8 mouse cellular contexts compared by ENCODE assay signal in genomic region chr11:62550727-62551225, GRCm38 (mm10). TPM values are rescaled to one million over a fixed set of nuclear protein-coding genes. Genes with fewer than 3 reads are reported as not detected.
DNase-seq lines count a peak whose midpoint lies in the region; ATAC-seq lines count a peak whose summit lies in the region.

Gene Ubb (plus strand): TSS chr11:62551171.

- H3K4me1 ChIP-seq in hindbrain, embryonic 14.5 days (replicated peaks; ENCODE audit: control insufficient read depth, insufficient read depth, low read length), result peaks cover 36% of the 10 kb centered on the region

- WGBS in hindbrain, embryonic 14.5 days, result under 1% methylated on average over 40 of the region's 40 CpGs

- H3K36me3 ChIP-seq in hindbrain, embryonic 14.5 days (replicated peaks; ENCODE audit: control insufficient read depth, insufficient read depth), result peaks cover 28% of the 10 kb centered on the region

- peak within 1 kb of the TSS; percentile 99 for H3K27ac ChIP-seq in hindbrain, embryonic 14.5 days

- peak; percentile 96 for ATAC-seq in hindbrain, embryonic 14.5 days (ENCODE audit: low FRiP score)

- H3K9ac ChIP-seq in hindbrain, embryonic 14.5 days, result peak within 1 kb of the TSS; percentile 96

- H3K4me3 ChIP-seq in hindbrain, embryonic 14.5 days (replicated peaks; ENCODE audit: low read length), result peak within 1 kb of the TSS; percentile 70

- no peaks in the 10 kb centered on the region for H3K27me3 ChIP-seq in hindbrain, embryonic 14.5 days (ENCODE audit: control insufficient read depth, insufficient read depth, low read length)

- peak; percentile 100 for DNase-seq in R1 (ENCODE audit: low read depth, low spot score)
- peak; percentile 98 to 99 for DNase-seq in cerebellum, postnatal 25 days
- peak; percentile 99 for DNase-seq in frontal cortex, postnatal 25 days (ENCODE audit: low spot score in 2 of 2)
- peak; percentile 100 for DNase-seq in hindbrain, embryonic 14.5 days (ENCODE audit: low spot score)
- DNase-seq in layer of hippocampus, postnatal 36 days, result peak; percentile 98
- DNase-seq in lung, postnatal 36 days, result peak; percentile 100
- DNase-seq in retina, postnatal 1 day, result peak; percentile 100
- DNase-seq in urinary bladder, adult 18-20 months (ENCODE audit: low spot score in 2 of 2), result peak; percentile 91 to 98

- H3K4me2 ChIP-seq in hindbrain, embryonic 14.5 days (replicated peaks), result peak within 1 kb of the TSS; percentile 76

- no peaks in the 10 kb centered on the region for H3K9me3 ChIP-seq in hindbrain, embryonic 14.5 days (ENCODE audit: control insufficient read depth, low read length)

RNA-seq across cellular contexts. Expression of gene Ubb, which starts in this region (rescaled TPM):
- 4,396 and 4,426 TPM in 2 replicates for polyA plus RNA-seq in hindbrain, embryonic 14.5 days (2014; fragmentation: Nextera tagmentation; extraction: Ambion mirVana)
- 1,000 to 10,000 TPM; 1,774 to 1,889 TPM for total RNA-seq in layer of hippocampus, postnatal 36 days (2021)

Comparison
In these comparisons a context has a peak if more than half of its experiments do, and no peak if none do; other contexts are left out.
1. Peak in every context shown above with its lines: DNase-seq, ATAC-seq, H3K4me3 ChIP-seq and H3K27ac ChIP-seq.